Mouse (Mus musculus) heart, adult 11 months (tissue): Measurements from ENCODE around the gene Btg3.
"Not testable (repeated sequence)": the region's sequence is repeated elsewhere in the genome, so short reads cannot be mapped to it uniquely, and the experiment has no call there.

Source experiments
- DNase-seq: peaks from one replicate; pipeline ENCODE4 v3.0.0; 2022

Gene Btg3

GRCm38 (mm10) chr16:78376745-78377570 is at the start of gene Btg3:
TSS of gene Btg3 (minus strand) at chr16:78377192.
- peak; percentile 99 for DNase-seq

GRCm38 (mm10) chr16:78417733-78418132 is 40.7 kb upstream of the Btg3 start:
- DNase-seq, result peak; percentile 88

- peak; percentile 92 for DNase-seq
Measured at GRCm38 (mm10) chr16:78416500-78416899, 39.5 kb upstream of the Btg3 start.

GRCm38 (mm10) chr16:78409991-78410390 is 33.0 kb upstream of the Btg3 start:
- peak; percentile 68 for DNase-seq

GRCm38 (mm10) chr16:78407855-78408254 is 30.9 kb upstream of the Btg3 start:
- DNase-seq, result peak; percentile 35

- no peak for DNase-seq
Measured at GRCm38 (mm10) chr16:78406657-78407056, 29.7 kb upstream of the Btg3 start.

- DNase-seq, result no peak
Measured at GRCm38 (mm10) chr16:78402316-78402715, 25.3 kb upstream of the Btg3 start.

GRCm38 (mm10) chr16:78399423-78399822 is 22.4 kb upstream of the Btg3 start:
- DNase-seq, result no peak

- DNase-seq, result no peak
Measured at GRCm38 (mm10) chr16:78398734-78399133, 21.7 kb upstream of the Btg3 start.

- no peak for DNase-seq
Measured at GRCm38 (mm10) chr16:78391354-78391753, 14.4 kb upstream of the Btg3 start.

GRCm38 (mm10) chr16:78389986-78390385 is 13.0 kb upstream of the Btg3 start:
- DNase-seq, result no peak

GRCm38 (mm10) chr16:78389122-78389521 is 12.1 kb upstream of the Btg3 start:
- no peak for DNase-seq

GRCm38 (mm10) chr16:78378493-78378892 is 1.5 kb upstream of the Btg3 start:
- no peak for DNase-seq

GRCm38 (mm10) chr16:78375821-78376691 is 936 bp downstream of the Btg3 start:
- DNase-seq, result peak; percentile 95

- no peak for DNase-seq
Measured at GRCm38 (mm10) chr16:78375222-78375621, 1.8 kb downstream of the Btg3 start.

GRCm38 (mm10) chr16:78373743-78374142 is 3.2 kb downstream of the Btg3 start:
- no peak for DNase-seq

GRCm38 (mm10) chr16:78372786-78373185 is 4.2 kb downstream of the Btg3 start:
- no peak for DNase-seq

GRCm38 (mm10) chr16:78371491-78372046 is 5.4 kb downstream of the Btg3 start:
- no peak for DNase-seq

- DNase-seq, result not testable (repeated sequence)
Measured at GRCm38 (mm10) chr16:78364554-78364953, 12.4 kb downstream of the Btg3 start.

- peak; percentile 76 for DNase-seq
Measured at GRCm38 (mm10) chr16:78361466-78361865, 15.5 kb downstream of the Btg3 start.

- DNase-seq, result peak; percentile 46
Measured at GRCm38 (mm10) chr16:78357757-78358156, 19.2 kb downstream of the Btg3 start.

GRCm38 (mm10) chr16:78347328-78347926 is 29.6 kb downstream of the Btg3 start:
- DNase-seq, result no peak
